Mouse (Mus musculus) testis, adult 2 months (tissue): Measurements from ENCODE around the gene Ccsap.

Source experiments
- CTCF ChIP-seq: fragments of 200-500 bp; IDR thresholded peaks from 2 replicates; pipeline ENCODE4 v1.5.1; 2012; ENCODE audit warnings: low read depth, mild to moderate bottlenecking, inconsistent platforms, low read length, moderate library complexity; ENCODE audit not compliant: control insufficient read depth, insufficient read depth, insufficient replicate concordance
- POLR2A ChIP-seq: fragments of 200-500 bp; IDR thresholded peaks from 2 replicates; pipeline ENCODE4 v1.6.1; 2012; ENCODE audit warnings: low read depth, mild to moderate bottlenecking, inconsistent platforms, low read length, moderate library complexity; ENCODE audit not compliant: control insufficient read depth

GRCm38 (mm10) chr8:123860386-123860785, 377 bp upstream of the Ccsap start:
- TF ChIP-seq POLR2A (no peak), CTCF (no peak)
